Mouse (Mus musculus) heart, adult 2 months (tissue): ENCODE measurements at regions not wholly inside any gene's neighbourhood (a gene's known extent, or its start where the extent isn't known, plus 50 kb on each side); places are given as distances from the start of the nearest gene placed in this dataset.

Source experiments
- CTCF ChIP-seq: fragments of 200-600 bp; IDR thresholded peaks from 2 replicates; pipeline ENCODE4 v1.8.1; 2022; ENCODE audit warnings: antibody characterized with exemption, mild to moderate bottlenecking, moderate library complexity
- EP300 ChIP-seq: fragments of 200-500 bp; IDR thresholded peaks from 2 replicates; pipeline ENCODE4 v1.6.1; 2011; ENCODE audit warnings: low read depth, low read length, control low read depth; ENCODE audit not compliant: insufficient read depth

DNA sequence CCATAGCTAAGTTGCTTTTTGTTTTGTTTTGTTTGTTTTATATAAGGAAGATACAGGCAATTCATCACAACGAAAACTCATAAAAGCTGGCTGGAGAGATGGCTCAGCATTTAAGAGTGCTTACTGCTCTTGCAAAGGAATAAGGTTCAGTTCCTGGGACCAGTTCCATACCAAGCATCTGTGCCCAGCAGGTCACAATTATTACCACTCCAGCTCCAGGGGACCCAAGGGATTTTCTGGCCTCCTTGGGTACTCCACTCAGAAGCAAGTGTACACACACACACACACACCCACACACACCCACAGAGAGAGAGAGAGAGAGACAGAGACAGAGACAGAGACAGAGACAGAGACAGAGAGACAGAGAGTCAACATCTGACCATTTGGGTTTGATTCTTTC lies 359.6 kb upstream of the Trib2 start:
- TF ChIP-seq EP300, result no peak
- no peak for TF ChIP-seq CTCF
